Mouse (Mus musculus): ENCODE data around the gene Zdhhc17.

Zdhhc17 gene

DNA sequence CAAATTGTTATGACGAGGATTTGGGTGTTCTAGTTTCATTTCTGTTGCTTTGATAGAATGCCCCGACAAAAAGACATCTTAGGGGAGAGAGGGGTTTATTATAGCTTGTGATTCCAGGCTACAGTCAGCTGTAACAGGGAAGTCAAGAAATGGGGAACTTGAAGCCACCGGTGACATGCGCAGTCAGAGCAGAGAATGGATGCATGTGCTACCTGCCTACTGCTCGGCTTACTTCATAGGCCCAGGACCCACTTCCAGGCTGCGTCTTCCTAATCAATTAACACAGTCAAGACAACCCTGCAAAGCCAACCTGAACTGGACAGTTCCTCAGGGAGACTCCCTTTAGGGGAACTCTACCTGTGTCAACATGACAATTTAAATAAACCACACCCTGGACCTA lies 5.7 kb downstream of the Zdhhc17 start:
- peak in 1 of 2 experiments; percentile 26 for DNase-seq

GRCm38 (mm10) chr10:110999201-110999600 lies 10.7 kb downstream of the Zdhhc17 start:
- DNase-seq: no peak

- DNase-seq: no peak
These were observed 12.8 kb downstream of the Zdhhc17 start for GRCm38 (mm10) chr10:110997180-110997579.

DNA sequence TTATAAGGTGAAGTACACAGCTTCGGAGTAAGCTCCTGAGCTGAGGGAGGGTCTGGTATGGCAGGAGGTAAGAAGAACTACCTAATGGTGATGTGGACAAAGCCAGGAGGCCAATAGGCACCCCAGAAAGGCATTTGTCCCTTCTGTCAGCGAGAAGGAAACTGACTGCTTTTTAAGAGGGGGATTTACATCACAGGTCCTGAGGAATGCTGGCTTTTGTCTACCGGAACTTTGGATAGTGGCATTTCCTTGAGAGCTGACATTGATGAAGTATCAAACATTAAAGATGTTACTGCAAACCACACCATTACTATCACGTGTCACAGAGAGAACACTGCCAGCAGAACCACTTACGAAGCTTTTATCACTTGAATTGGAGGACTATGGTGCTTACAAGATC lies 15.2 kb downstream of the Zdhhc17 start:
- DNase-seq: no peak

DNA sequence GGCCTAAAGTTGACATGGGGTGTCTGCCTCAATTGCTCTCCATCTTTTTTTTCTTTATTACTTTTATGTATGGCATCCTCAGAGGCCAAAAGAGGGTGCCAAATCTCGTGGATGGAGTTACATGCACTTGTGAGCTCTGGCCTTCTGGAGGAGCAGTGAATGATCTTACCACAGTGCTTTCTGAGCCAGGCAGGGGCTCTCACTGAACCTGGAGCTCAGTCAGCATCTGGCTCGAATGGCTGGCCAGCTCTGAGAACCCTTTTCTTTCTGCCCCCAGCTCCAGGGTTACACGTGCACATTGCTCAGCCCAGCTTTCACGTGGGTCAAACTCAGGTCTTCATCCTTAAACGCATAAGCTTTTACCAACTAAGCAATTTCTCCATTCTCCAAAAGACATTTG lies 16.7 kb downstream of the Zdhhc17 start:
- DNase-seq: no peak

GRCm38 (mm10) chr10:110992047-110992431 lies 17.9 kb downstream of the Zdhhc17 start:
- DNase-seq: no peak

DNA sequence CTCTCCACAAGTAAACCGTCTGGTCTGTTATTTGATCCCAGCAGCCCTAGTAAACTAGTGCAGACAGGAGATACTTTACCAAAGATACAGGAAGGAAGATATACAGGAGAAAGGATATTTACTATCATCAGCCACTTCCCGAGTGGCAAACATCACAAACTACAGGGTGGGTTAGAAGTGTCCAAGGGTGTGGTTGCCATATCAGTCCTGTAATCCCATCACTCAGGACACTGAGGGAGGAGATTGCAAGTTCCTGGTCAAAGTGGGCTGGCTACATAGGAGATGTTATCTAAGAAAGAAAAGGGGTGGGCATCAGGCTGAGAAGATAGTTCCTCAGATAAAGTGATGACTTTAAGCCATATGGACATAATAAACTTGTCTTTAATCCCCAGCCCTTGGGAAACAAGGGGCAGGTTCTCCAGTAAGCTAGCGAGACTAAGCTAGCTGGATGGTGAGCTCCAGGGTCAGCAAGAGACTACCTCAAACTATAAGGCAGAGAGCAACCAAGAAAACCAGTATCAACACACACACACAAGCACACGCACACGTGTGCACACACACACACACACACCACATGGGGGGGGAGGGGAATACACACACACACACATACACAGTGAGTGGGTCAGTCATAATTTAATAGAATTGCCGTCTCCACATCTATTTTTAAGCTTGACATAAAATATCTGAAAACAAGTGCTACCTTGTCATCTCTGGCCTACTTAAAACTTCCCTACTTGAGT lies 18.5 kb downstream of the Zdhhc17 start:
- DNase-seq: no peak

GRCm38 (mm10) chr10:110989729-110990128 lies 20.2 kb downstream of the Zdhhc17 start:
- DNase-seq: peak in 1 of 2 experiments; percentile 21

DNA sequence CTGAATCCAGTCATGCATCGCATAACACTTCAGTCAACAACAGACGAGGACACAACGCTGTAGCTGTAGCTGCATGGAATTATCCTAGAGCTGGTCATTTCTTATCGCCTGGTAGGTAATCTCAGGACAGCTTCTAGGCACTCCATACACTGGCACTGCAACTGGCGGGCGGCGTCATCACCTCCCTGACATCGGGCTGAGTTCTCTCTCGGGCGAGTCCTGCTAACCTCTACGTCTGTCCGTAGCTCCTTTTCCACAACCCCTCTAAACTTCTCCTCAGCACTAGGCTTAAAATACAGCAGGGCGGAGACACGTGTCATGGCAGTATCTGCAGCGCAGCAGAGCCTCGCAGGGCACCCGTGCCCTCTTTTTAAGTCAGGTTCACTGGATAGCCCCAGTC lies 23.3 kb downstream of the Zdhhc17 start:
- no peak for DNase-seq

DNA sequence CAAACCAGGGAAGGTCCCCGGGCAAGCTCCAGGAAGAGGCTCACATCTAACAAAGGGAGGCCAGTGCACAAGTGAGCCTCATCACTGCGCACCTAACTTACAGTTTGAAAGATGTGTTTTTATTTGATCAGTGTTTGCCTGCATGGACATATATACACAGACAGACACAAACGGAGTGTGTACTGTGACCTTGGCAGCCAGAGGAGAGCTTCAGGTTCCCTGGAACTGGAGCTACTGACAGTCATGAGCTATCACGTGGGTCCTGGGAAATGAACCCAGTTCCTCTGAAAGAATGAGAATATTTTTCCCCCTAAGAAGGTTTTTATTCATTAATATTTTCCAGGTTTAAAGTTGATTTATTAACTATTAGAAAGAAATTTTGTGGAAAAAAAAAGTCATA lies 27.2 kb downstream of the Zdhhc17 start:
- no peak for DNase-seq

GRCm38 (mm10) chr10:110980441-110980840 lies 29.5 kb downstream of the Zdhhc17 start:
- no peak for DNase-seq

- no peak for DNase-seq
These were observed 30.5 kb downstream of the Zdhhc17 start for GRCm38 (mm10) chr10:110979431-110979830.

DNA sequence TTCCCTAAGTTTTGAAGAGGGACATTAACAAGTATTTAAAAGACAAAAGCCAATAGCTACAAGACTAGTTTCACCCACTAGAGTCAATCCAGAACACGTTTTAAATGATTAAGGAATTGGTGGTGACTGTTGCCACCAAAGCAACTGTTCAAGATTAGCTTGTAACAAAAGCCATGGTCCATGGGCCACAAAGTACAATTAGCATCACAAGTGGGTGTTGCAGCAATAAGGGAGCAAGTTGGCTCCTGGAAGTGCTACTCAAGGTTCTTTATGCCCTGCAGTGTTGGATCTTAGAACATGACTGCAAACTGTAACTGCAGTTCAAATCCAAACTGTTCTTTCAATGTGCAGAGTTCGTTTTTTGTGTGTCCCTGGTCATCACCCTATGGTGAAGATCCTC lies 32.6 kb downstream of the Zdhhc17 start:
- no peak for DNase-seq

DNA sequence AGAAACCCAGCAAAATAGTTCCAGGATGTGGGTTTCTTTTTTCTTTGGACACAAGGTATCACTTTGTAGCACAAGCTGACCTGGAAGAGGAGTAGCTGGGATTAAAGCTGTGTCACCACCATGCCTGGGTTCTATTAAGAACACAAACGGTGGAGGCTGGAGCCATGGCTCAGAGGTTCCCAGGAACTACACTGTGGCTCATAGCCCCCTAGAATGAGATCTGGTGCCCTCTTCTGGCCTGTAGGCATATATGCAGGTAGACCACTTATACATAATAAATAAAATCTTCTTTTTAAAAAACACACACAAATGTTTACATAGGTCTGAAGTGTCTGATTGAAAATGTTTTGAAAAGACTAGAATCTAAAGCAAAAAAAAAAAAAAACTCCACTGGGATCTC lies 33.9 kb downstream of the Zdhhc17 start:
- peak in 1 of 2 experiments; percentile 26 for DNase-seq

- DNase-seq: no peak
These were observed 35.1 kb downstream of the Zdhhc17 start for GRCm38 (mm10) chr10:110974885-110975284.

DNA sequence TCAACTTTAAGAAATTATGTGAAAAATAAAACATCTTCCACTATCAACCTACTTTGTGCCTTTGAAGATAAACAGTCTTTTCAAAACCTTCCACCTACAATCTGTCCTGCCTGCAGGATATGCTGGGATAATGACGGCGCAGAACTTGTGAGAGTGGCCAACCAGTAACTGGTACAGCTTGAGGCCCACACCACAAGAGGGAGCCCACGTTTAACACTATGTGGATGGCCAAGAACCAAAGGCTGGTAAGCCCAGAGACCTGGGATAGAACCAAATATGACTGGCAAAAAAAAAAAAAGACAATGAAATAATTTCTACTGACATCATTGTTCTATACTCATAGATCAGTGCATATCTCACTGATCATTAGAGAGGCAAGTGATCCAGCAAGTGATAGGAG lies 35.5 kb downstream of the Zdhhc17 start:
- DNase-seq: no peak

- no peak for DNase-seq
These were observed 37.9 kb downstream of the Zdhhc17 start for GRCm38 (mm10) chr10:110971998-110972397.

DNA sequence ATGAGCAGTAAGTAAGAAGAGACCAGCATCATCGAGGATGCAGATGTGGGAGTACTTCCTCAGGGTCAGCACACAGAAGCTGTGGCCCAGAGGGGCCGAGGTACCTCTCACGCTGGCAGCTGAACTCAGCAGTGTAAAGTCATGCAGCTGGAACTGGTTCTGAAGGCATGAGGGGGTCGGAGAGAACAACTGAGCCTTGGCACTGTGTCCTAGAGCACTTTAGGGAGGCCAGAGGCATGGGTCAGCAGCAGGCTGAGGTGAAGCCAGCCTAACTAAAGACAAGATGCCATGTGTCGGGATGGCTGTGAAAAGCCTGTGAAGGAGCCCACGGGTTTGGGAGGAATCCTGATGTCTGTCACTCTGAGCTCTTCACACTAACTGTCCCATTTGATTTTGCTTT lies 38.5 kb downstream of the Zdhhc17 start:
- DNase-seq: no peak

DNA sequence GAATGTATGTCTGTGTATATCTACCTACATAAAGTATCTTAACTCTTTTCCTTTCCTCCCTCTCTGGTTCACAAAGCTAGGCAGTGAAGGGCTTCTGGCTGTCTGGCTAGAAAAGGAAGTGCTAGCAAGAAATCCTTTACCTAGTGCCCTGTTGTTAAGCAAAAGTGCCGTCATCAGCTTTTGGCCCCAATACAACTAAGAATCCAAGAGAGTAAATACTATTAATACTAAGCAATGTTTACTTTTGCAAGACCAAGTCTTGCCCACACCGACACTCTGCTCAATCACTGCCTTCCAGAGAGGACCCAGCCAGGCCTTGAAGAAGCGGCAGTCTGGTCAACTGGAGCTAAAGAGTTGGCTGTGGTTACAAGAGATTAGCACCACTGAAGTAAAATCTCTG lies 38.9 kb downstream of the Zdhhc17 start:
- no peak for DNase-seq

- DNase-seq: no peak
These were observed 47.8 kb downstream of the Zdhhc17 start for GRCm38 (mm10) chr10:110962172-110962571.

DNA sequence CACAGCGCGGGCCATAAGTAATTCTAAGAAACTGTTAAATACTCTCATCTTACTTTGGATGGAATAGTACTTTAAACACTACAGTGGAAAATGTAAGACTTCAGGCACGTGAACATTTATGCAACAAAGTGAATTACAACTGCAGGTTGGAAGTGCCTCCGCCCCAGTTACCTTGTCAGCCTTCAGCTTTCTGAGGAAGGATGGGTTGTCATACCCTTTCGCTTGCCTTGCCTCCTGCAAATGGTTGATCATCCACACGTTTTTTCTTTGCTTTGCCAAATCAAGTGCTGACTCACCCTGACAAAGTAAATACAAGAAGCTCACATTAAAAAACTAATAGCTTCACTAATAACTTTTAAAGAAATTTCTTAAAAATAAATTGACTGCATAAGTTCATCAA lies 49.1 kb downstream of the Zdhhc17 start:
- no peak for DNase-seq

GRCm38 (mm10) chr10:110959781-110960180 lies 50.2 kb downstream of the Zdhhc17 start:
- DNase-seq: no peak

- DNase-seq: no peak
These were observed 51.1 kb downstream of the Zdhhc17 start for GRCm38 (mm10) chr10:110958879-110959278.

DNA sequence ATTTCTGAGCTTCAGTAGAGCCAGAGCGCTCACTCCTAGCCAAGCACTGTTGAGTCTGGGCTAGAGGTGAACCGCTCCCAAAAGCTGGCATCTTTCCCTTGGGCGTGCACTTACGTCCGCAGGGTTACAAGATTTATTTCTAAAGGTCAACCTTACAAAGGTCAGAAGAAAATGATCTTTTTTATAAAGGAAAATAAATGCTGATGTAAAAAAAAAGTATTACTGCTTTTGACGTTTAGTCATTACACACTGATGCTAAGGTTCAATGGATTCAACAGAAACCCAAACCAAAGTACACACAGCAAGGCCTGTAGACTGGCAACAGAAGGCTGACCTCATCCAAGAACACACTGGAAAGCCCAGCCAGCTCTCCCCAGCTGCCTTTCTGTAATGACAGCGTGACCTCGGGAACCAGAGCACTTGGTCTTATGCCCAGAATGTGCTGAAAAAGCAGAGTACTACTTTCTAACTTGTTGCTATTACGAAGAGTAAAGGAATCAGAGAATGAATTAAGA lies 56.9 kb downstream of the Zdhhc17 start:
- DNase-seq: no peak

- DNase-seq: no peak
These were observed 57.7 kb downstream of the Zdhhc17 start for GRCm38 (mm10) chr10:110952271-110952670.

All from spleen, adult 18-20 months (tissue).